Mouse (Mus musculus) brain, adult 2 months (tissue): ENCODE measurements at regions not wholly inside any gene's neighbourhood (a gene's known extent, or its start where the extent isn't known, plus 50 kb on each side); places are given as distances from the start of the nearest gene placed in this dataset.

ENCODE experiments used
- DNase-seq: peaks from one replicate; pipeline ENCODE4 v3.0.0; 2011; ENCODE audit warnings: low read depth, low spot score

GRCm38 (mm10) chr10:101486504-101486903 lies 194.8 kb upstream of the Mgat4c start:
- DNase-seq: no peak

- no peak for DNase-seq
Observed at GRCm38 (mm10) chr10:101490418-101491055, 190.8 kb upstream of the Mgat4c start.

GRCm38 (mm10) chr10:101515087-101515486 lies 166.2 kb upstream of the Mgat4c start:
- no peak for DNase-seq

DNA sequence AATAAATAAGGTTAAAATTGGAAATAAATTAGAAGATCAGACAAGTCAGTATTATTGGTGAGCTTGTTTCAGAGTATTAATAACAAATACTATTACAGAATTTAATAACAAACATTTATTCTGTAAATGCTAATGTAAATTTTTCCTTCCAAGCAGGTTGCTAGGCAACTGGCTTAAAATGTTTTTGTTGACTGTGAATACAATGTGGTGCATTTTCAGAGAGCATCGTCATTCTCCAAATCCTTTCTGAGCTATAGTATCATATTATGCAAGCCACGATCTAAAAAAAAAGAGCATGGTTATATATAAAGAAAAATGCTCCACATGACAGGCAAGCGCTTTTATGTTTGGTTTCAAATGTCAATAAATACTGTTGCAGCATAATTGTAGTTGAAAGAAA lies 164.4 kb upstream of the Mgat4c start:
- peak; percentile 51 for DNase-seq

GRCm38 (mm10) chr10:101532325-101532724 lies 149.0 kb upstream of the Mgat4c start:
- DNase-seq: peak; percentile 28

DNA sequence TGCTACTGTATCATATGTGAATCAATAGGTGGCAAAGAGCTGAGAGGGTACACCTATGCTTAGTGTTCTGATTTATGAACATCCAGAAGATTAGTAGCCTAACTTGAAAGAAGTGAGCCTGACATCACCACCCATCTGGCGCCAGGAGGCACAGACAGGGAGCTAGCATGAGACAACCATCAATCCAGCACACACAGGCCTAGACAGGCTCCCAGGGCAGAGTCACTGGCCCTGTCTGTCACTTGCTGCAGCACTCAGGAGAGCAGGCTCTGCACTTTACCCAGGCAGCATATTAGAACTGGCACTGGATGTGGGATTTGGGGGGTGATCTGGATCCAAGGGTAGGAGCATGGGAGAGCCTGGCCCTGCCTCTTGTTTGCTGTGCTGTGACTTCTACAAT lies 137.1 kb upstream of the Mgat4c start:
- no peak for DNase-seq

- DNase-seq: no peak
Observed at GRCm38 (mm10) chr10:101550645-101551044, 130.6 kb upstream of the Mgat4c start.
